Mouse (Mus musculus): ENCODE data around the gene Desi2. TPM values are rescaled to one million over a fixed set of nuclear protein-coding genes. Genes with fewer than 3 reads are reported as not detected.
"Not testable (repeated sequence)": the region's sequence is repeated elsewhere in the genome, so short reads cannot be mapped to it uniquely, and the experiment has no call there.

The Desi2 gene
- polyA plus RNA-seq (2014; fragmentation: Nextera tagmentation; extraction: Ambion mirVana), result 24.7 and 26.1 TPM in 2 replicates

DNA sequence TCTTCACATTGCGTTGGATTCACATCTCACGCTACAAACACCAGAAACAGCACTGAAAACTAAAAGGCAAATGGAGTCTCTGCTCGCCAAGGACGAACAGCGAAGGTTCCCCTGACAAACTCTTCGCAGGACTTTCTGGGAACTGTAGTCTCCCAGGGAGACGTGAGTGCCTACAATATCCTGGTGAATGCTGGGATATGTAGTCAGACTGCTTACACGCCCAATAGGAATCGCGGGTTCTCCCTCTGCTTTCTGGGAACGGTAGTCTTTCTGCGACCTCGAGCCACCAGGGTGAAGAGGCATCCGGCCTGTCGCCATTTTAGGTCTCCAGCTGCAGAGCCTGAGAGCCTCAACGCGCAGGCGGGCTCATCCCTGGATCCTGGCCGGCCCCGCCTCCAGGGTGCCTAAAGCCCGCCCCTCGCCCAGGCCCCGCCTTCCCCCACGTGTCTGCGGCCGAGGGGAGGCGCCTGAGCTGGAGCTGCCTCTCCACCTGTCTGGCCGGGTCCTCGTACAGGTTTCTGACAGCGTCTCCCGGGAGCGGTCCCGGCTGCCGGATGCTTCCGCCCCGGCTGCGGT, at the start of gene Desi2:
TSS of gene Desi2 (plus strand) at position 202 of the 576 bp plus-strand sequence.
- Histone ChIP-seq H3K4me2 (peak within 1 kb of the TSS; percentile 59), H3K9ac (peak within 1 kb of the TSS; percentile 47), H3K27ac (ENCODE audit: low read depth) (peak within 1 kb of the TSS; percentile 69; the same call in 1 of the 2 replicates), H3K4me3 (ENCODE audit: low read depth, low read length) (peak within 1 kb of the TSS; percentile 54)
- DNase-seq (peak; percentile 96), ATAC-seq (ENCODE audit: insufficient read depth) (peak; percentile 99)
- under 1% methylated on average over 37 of the region's 37 CpGs for WGBS
- H3K27me3 ChIP-seq (ENCODE audit: insufficient read depth, low read length); H3K9me3 ChIP-seq (ENCODE audit: low read depth, low read length); H3K36me3 ChIP-seq (ENCODE audit: insufficient read depth); H3K4me1 ChIP-seq (ENCODE audit: insufficient read depth): not testable (repeated sequence)

DNA sequence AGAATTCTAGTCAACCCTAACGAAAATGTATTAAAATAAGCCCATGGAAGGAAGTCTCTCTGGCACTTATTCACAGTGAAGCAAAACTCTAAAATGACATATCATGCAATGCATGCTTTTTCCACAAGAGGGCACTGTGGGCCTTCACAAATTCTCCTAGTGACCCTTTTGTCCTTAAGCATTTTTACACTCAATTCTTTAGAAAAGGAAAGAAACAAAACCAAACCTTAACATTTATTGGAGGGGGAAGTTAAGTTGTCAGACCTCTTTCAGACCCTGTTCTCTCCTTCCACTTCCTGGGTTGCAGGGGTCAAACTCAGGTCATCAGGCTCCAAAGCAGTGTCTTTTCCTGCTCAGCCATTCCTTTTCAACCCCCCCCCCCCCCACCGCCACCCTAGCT, 40.7 kb upstream of the Desi2 start:
- 31% methylated on average over 2 of the region's 2 CpGs for WGBS
- DNase-seq, result peak; percentile 47

DNA sequence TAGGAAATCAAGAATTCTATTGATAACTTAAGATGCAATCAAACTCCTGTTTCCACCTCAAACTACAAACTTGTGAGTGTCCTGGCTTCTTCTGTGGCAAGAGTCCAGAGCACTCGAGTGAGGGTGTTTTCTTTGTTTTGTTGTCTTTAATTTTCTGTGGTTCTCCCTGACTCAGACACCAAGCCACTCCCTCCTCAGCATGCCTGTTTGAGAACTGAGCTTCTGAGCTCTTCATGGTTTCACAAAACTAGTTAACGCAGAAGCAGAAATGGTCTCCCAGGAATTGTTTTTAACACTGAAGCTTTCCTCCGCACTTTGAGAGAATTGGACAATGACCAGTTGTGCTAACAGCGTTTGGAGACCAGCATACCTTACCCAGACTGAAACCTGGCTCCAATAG, 40.3 kb upstream of the Desi2 start:
- peak; percentile 33; the same call in 1 of the 2 replicates for ATAC-seq (ENCODE audit: insufficient read depth)
- WGBS, result 41% methylated on average over 4 of the region's 4 CpGs
- not testable (repeated sequence) for H3K4me1 ChIP-seq (ENCODE audit: insufficient read depth); H3K9me3 ChIP-seq (ENCODE audit: low read depth, low read length); H3K27ac ChIP-seq (ENCODE audit: low read depth); H3K4me2 ChIP-seq; H3K27me3 ChIP-seq (ENCODE audit: insufficient read depth, low read length); H3K9ac ChIP-seq; H3K36me3 ChIP-seq (ENCODE audit: insufficient read depth); H3K4me3 ChIP-seq (ENCODE audit: low read depth, low read length)
- DNase-seq, result peak; percentile 29

More for the DNA sequence above, 40.7 kb upstream of the Desi2 start:
- H3K4me1 ChIP-seq (ENCODE audit: insufficient read depth); H3K4me2 ChIP-seq; H3K27me3 ChIP-seq (ENCODE audit: insufficient read depth, low read length); H3K36me3 ChIP-seq (ENCODE audit: insufficient read depth); H3K9me3 ChIP-seq (ENCODE audit: low read depth, low read length); H3K9ac ChIP-seq; H3K27ac ChIP-seq (ENCODE audit: low read depth); H3K4me3 ChIP-seq (ENCODE audit: low read depth, low read length): not testable (repeated sequence)
- TF ChIP-seq CTCF (IDR thresholded peaks at IDR 0.05; ENCODE audit: low read depth), result peak; percentile 54
- ATAC-seq (ENCODE audit: insufficient read depth), result peak; percentile 61

DNA sequence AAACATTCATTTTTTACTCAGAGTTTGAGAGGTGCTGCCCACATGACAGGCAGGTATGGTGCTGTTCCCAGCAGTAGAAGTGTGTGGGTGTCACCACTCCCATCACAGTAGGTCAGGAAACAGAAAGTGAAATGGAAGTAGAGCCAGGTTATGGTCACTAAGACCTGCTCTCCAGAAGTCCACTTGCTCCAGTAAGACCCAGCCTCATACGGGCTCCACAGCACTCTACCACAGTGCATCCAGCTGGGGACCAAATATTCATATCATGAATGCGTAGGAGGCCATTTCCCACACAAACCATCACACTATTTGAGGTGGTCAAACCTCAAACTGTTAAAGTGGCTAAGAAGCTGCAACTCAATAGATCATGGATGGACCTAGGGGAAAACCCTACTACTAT, 5.0 kb upstream of the Desi2 start:
- Histone ChIP-seq H3K4me3 (ENCODE audit: low read depth, low read length) (no peak overlapping the region), H3K9me3 (ENCODE audit: low read depth, low read length) (no peaks in the 10 kb centered on the region), H3K36me3 (ENCODE audit: insufficient read depth) (no peaks in the 10 kb centered on the region), H3K27ac (ENCODE audit: low read depth) (no peak overlapping the region), H3K9ac (no peak overlapping the region), H3K4me1 (ENCODE audit: insufficient read depth) (no peaks in the 10 kb centered on the region), H3K27me3 (ENCODE audit: insufficient read depth, low read length) (no peaks in the 10 kb centered on the region), H3K4me2 (no peak overlapping the region)
- TF ChIP-seq CTCF (IDR thresholded peaks at IDR 0.05; ENCODE audit: low read depth), result no peak
- DNase-seq (no peak), ATAC-seq (ENCODE audit: insufficient read depth) (no peak)
- 81% methylated on average over 2 of the region's 2 CpGs for WGBS

DNA sequence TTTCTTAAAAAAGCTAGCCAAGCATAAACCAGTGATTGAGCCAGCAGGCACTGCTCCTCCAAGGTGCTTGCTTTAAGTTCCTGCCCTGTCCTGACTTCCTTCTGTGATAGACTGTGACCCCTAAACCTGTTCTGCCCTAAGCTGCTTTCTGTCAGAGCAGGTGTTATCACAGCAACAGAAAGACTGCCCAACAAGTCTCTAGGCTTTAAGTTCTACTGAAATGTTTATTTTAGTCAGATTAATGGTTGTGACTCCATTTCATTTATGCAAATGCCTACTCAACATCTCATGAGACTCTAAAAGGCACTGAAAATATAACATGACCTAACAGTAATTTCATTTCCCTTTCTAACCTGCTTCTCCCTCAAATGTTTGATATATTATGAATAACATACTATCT, 1.6 kb upstream of the Desi2 start:
- Histone ChIP-seq H3K4me3 (ENCODE audit: low read depth, low read length) (no peak overlapping the region), H3K4me2 (no peak overlapping the region), H3K9me3 (ENCODE audit: low read depth, low read length) (no peaks in the 10 kb centered on the region), H3K27me3 (ENCODE audit: insufficient read depth, low read length) (no peaks in the 10 kb centered on the region), H3K4me1 (ENCODE audit: insufficient read depth) (peaks cover 5% of the 10 kb centered on the region; the same call in 1 of the 2 replicates), H3K27ac (ENCODE audit: low read depth) (no peak overlapping the region), H3K36me3 (ENCODE audit: insufficient read depth) (no peaks in the 10 kb centered on the region), H3K9ac (no peak overlapping the region)
- DNase-seq (no peak), ATAC-seq (ENCODE audit: insufficient read depth) (no peak)
- no peak for TF ChIP-seq CTCF (IDR thresholded peaks at IDR 0.05; ENCODE audit: low read depth)

DNA sequence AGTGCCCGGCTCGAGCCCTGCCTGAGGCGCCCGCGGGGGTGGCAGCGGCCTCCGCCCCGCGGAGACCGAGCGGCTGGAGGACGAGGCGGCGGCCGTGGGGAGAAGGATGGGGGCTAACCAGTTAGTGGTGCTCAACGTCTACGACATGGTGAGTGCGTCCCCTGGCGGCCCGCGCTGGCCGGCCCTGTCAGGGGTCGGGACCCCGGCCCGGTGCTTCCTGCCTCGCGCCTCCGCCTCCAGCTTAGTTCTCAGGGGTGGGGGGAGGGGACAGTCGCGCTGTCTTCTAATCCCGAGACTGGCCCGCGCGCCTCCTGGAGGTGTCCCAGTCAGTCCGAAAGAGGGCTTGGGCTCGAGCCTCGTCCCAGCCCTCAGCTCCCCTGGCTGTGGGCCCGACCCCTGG, 593 bp downstream of the Desi2 start:
- DNase-seq, result peak; percentile 68
- peak overlapping the region; percentile 54 for H3K4me3 ChIP-seq (ENCODE audit: low read depth, low read length)
- H3K27ac ChIP-seq (ENCODE audit: low read depth), result peak overlapping the region; percentile 69; the same call in 1 of the 2 replicates
- H3K36me3 ChIP-seq (ENCODE audit: insufficient read depth); H3K9me3 ChIP-seq (ENCODE audit: low read depth, low read length); H3K27me3 ChIP-seq (ENCODE audit: insufficient read depth, low read length); ATAC-seq (ENCODE audit: insufficient read depth); H3K4me1 ChIP-seq (ENCODE audit: insufficient read depth): not testable (repeated sequence)
- 0% methylated on average over 28 of the region's 38 CpGs for WGBS
- peak overlapping the region; percentile 49 for H3K4me2 ChIP-seq
- peak overlapping the region; percentile 47 for H3K9ac ChIP-seq
- TF ChIP-seq CTCF (IDR thresholded peaks at IDR 0.05; ENCODE audit: low read depth), result peak; percentile 44; the same call in 1 of the 2 replicates

DNA sequence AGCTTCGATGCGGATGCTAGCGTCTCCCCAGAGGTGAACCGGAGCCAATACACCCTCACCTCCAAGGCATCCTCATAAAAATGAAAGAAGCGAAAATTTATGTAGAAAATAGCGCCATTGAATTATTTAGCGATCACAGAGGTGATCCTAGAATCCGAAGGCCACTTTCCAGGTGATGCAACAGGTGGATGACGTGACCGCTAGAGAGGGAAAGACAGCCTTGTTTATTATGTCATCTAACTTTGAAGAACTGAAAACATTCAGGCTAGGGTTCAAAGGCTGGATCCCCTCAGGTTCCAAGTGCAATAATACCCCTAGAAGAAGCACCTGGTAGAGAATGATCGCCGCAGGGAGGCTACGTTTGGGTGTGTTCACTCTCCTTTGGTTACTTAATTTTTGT, 1.2 kb downstream of the Desi2 start:
- H3K9ac ChIP-seq, result peak overlapping the region; percentile 41
- WGBS, result 8% methylated on average over 13 of the region's 13 CpGs
- no peak for TF ChIP-seq CTCF (IDR thresholded peaks at IDR 0.05; ENCODE audit: low read depth)
- ATAC-seq (ENCODE audit: insufficient read depth) (no peak), DNase-seq (no peak)
- H3K4me1 ChIP-seq (ENCODE audit: insufficient read depth), result peaks cover 5% of the 10 kb centered on the region; the same call in 1 of the 2 replicates
- no peaks in the 10 kb centered on the region for H3K27me3 ChIP-seq (ENCODE audit: insufficient read depth, low read length)
- no peaks in the 10 kb centered on the region for H3K36me3 ChIP-seq (ENCODE audit: insufficient read depth)
- H3K9me3 ChIP-seq (ENCODE audit: low read depth, low read length), result no peaks in the 10 kb centered on the region
- H3K4me2 ChIP-seq, result peak overlapping the region; percentile 59
- peak overlapping the region; percentile 28 for H3K4me3 ChIP-seq (ENCODE audit: low read depth, low read length)
- no peak overlapping the region for H3K27ac ChIP-seq (ENCODE audit: low read depth)
